Mouse (Mus musculus) E14TG2a.4 (cell line): ENCODE data around the gene Ssr3.

Experiments used
- H3K27me3 ChIP-seq: 2 replicates; pipeline ENCODE4 v1.6.1; 2014; ENCODE audit warnings: low read length, control low read depth; ENCODE audit not compliant: insufficient read depth
- H3K36me3 ChIP-seq: 2 replicates; pipeline ENCODE4 v1.6.1; 2014; ENCODE audit warnings: low read length, control low read depth; ENCODE audit not compliant: insufficient read depth
- H3K4me1 ChIP-seq: replicated peaks from 2 replicates; pipeline ENCODE4 v1.6.1; 2014; ENCODE audit warnings: low read depth, low read length, control low read depth
- H3K4me3 ChIP-seq: replicated peaks from 2 replicates; pipeline ENCODE4 v1.5.1; 2014; ENCODE audit warnings: mild to moderate bottlenecking, low read length
- H3K9me3 ChIP-seq: 2 replicates; pipeline ENCODE4 v1.6.1; 2014; ENCODE audit warnings: low read length, control low read depth
- CTCF ChIP-seq: conservative IDR thresholded peaks from 2 replicates; pipeline ENCODE4 v1.5.1; 2014; ENCODE audit warnings: low read length
- NANOG ChIP-seq: IDR thresholded peaks from 2 replicates; pipeline ENCODE4 v1.6.1; 2014; ENCODE audit warnings: borderline replicate concordance, low read length, mixed read lengths
- POU5F1 ChIP-seq: IDR thresholded peaks from 2 replicates; pipeline ENCODE4 v1.6.1; 2014; ENCODE audit warnings: low read length, borderline replicate concordance

Gene Ssr3

GRCm38 (mm10) chr3:65352278-65353127 lies 39.9 kb downstream of the Ssr3 start:
- Histone ChIP-seq H3K27me3 (no peaks in the 10 kb centered on the region), H3K4me3 (no peak overlapping the region), H3K4me1 (0 out of 2 replicates have a peak, but pooled peaks cover 7% of the 10 kb centered on the region), H3K36me3 (no peaks in the 10 kb centered on the region), H3K9me3 (no peaks in the 10 kb centered on the region)
- TF ChIP-seq CTCF (peak; percentile 60), POU5F1 (no peak), NANOG (no peak)

DNA sequence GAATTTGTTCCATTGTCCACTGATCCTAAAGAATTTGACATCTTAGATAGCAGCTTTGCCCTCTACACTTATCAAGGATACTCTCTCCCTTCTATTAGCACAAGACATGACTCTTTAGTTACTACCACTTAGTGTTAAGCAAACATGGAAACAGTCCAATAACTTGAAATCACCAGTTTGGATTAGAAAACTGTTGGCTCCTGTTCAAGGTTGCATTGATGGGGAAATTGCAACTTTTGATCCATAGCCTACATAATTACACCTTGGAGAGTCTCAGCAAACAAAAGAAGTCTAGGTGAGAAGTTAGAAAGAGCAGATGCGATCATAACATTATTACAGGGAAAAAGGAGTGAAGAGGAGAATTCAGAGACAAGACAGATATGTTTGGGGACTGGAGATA lies 46.2 kb downstream of the Ssr3 start:
- no peaks in the 10 kb centered on the region for H3K4me1 ChIP-seq
- TF ChIP-seq POU5F1, result no peak
- no peak for TF ChIP-seq CTCF
- no peak for TF ChIP-seq NANOG
- no peak overlapping the region for H3K4me3 ChIP-seq
- no peaks in the 10 kb centered on the region for H3K9me3 ChIP-seq
- no peaks in the 10 kb centered on the region for H3K27me3 ChIP-seq
- H3K36me3 ChIP-seq, result no peaks in the 10 kb centered on the region

DNA sequence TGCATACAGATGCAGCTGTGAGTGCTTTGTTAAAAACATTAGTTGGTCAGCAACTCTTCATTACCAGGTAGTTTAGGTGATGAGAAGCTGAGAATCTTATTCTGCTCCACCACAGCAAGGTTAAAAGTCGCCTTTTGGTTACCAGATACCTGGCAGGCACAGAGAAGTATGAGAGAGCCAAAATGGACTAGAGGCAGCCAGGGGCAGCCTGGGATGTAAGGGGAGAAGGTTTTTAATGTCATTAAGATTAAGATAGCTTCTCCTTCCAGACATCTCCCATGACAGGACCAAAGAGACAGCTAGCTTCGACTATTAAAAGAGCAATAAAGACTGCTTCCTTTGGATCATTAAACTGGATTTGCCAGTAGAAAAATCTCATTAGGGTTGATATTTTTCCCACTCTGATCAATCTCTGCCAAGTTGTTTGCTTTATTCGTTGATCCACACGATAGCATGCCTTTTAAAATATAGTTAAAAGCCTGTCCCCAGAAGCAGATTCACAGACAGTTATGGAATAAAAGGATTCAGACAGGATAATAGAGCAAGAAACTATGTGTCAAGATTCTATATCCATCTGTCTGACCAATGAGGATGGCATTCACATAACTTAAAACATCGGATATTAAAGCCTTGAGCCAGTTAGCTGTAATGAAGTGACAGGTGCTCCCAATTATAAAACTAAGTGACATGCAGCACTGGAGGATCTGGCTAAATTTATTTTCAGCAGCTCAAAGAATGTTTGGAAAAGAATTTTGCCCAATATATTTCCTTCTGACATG lies 52.1 kb downstream of the Ssr3 start:
- Histone ChIP-seq H3K36me3 (no peaks in the 10 kb centered on the region), H3K27me3 (no peaks in the 10 kb centered on the region), H3K4me1 (no peaks in the 10 kb centered on the region), H3K9me3 (no peaks in the 10 kb centered on the region), H3K4me3 (no peak overlapping the region)
- TF ChIP-seq CTCF, result no peak
- no peak for TF ChIP-seq NANOG

DNA sequence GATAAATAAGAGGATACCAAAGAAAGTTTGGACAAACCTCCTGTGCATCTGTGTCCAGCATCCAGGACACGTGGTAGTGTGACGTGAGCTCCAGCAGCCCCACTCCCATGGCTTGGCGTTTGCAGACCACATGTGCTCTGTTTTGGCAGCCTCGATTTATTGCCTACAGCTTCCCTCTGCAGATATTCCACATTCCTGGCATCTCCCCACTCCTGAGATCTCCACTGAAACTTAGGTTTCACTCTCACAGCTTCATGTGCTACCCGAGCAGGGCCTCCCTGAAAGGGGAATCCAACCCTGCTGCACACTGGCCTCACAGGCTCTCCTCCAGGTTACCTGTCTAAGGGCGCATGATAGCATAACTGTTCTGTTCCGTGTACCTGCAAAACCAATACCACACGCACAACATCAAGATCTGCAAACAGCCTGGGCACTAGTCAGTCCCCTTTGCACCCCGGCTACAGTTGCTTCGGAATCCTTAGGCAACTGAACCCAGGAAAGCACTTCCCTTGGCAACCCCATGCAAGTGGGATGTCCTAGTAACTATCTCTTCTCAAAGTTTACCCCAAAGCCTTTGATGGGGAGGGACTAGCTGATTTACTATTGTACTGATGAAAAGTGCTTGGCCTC lies 54.5 kb downstream of the Ssr3 start:
- Histone ChIP-seq H3K4me1 (no peaks in the 10 kb centered on the region), H3K9me3 (no peaks in the 10 kb centered on the region), H3K36me3 (no peaks in the 10 kb centered on the region), H3K27me3 (no peaks in the 10 kb centered on the region), H3K4me3 (no peak overlapping the region)
- TF ChIP-seq NANOG, result no peak
- no peak for TF ChIP-seq CTCF
- TF ChIP-seq POU5F1, result no peak
